Mouse (Mus musculus) embryonic fibroblast, embryonic 13.5 days (primary cell): Measurements from ENCODE around the gene Olfr788. TPM values are rescaled to one million over a fixed set of nuclear protein-coding genes. Genes with fewer than 3 reads are reported as not detected.

Source experiments
- H3K27ac ChIP-seq: 2 replicates; pipeline ENCODE4 v1.5.1; 2012; ENCODE audit warnings: low read length, control low read depth, inconsistent platforms; ENCODE audit not compliant: insufficient read depth
- H3K4me1 ChIP-seq: 2 replicates; pipeline ENCODE4 v1.6.1; 2011; ENCODE audit warnings: low read length; ENCODE audit not compliant: control insufficient read depth, insufficient read depth
- H3K4me3 ChIP-seq: 2 replicates; pipeline ENCODE4 v1.5.1; 2011; ENCODE audit warnings: mild to moderate bottlenecking, control low read depth, low read length; ENCODE audit not compliant: insufficient read depth
- CTCF ChIP-seq: IDR thresholded peaks from 2 replicates; pipeline ENCODE4 v1.5.1; 2011; ENCODE audit warnings: mild to moderate bottlenecking, control low read depth, low read length, moderate library complexity, borderline replicate concordance; ENCODE audit not compliant: insufficient read depth
- POLR2A ChIP-seq: IDR thresholded peaks from 2 replicates; pipeline ENCODE4 v1.6.1; 2011; ENCODE audit warnings: low read depth, mild to moderate bottlenecking, control low read depth, low read length, moderate library complexity
- polyA plus RNA-seq: library from polyadenylated mRNA; stranded (reverse); fragments of >200 nt; gene quantifications from 2 replicates; pipeline ENCODE4 v1.2.4, GENCODE M21; 2011; ENCODE audit warnings: low read depth; ENCODE audit not compliant: missing spikeins, insufficient read length

The Olfr788 gene
- polyA plus RNA-seq = not detected in 2 replicates

DNA sequence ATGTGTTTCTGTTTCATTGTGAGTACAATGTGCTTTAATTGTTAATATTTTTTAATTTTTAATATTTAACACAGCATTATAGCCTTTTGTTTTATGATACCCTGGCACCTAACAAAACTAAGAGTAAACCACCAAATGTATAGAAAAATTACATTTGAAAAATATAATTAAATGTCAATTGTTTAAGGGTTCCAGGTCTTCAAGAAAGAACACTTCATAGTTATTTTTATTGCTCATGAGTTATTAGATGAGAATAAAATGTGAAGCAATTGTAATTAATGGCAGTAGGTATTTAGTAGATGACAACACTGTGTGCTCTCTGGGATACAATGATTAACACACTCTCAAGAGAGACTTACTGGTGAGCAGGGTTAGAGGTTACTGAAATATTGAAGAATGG, at the start of gene Olfr788:
TSS of gene Olfr788 (plus strand) at position 301 of the 400 bp plus-strand sequence.
- no peak within 1 kb of the TSS for H3K27ac ChIP-seq
- no peak within 1 kb of the TSS for H3K4me3 ChIP-seq
- TF ChIP-seq CTCF (no peak), POLR2A (no peak)

DNA sequence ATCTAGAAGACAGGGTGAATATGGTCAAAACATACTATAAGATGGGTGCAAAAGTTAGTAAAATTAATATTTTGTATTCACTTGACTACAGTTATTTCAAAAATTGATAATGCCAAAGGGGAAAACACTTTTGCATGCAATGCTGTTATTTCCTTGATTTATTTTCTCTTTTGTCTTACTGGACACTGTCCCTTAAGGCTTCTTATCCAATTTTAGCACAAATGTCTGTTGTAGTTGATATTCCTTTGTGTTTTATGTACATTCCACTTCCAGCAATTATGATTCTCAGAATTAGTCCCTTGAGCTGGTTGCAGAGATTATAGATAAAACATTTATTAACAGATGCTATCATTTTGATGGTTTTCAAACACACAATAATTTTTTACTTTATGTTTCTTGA, 43.8 kb upstream of the Olfr788 start, which contains the start of gene Olfr786:
TSS of gene Olfr786 (plus strand) at position 301 of the 400 bp plus-strand sequence.
- Histone ChIP-seq H3K4me3 (no peak within 1 kb of the TSS), H3K4me1 (no peaks in the 10 kb centered on the region), H3K27ac (no peak within 1 kb of the TSS)
- TF ChIP-seq POLR2A (no peak), CTCF (no peak)

More for the DNA sequence above, at the start of gene Olfr788:
- H3K4me1 ChIP-seq = no peaks in the 10 kb centered on the region

DNA sequence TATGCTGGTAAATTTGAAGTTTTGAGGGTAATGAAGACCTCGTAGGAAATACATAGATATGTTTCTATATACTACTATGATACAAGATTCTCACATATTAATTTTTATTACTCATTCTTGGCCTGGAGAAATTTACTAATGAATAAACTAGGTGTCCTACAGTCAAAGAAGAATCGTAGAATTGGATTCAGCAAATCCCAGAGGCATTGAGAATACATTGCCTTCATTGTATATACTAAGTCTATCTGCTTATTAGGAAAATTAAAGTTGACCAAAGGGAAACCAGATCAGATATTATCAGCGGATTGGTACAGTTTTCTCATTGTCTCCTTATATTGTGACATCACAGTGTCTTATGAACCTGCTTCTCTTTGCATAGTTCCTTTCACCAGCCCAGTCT, 9.2 kb upstream of the Olfr788 start, which contains the start of gene Olfr787:
TSS of gene Olfr787 (plus strand) at position 301 of the 400 bp plus-strand sequence.
- TF ChIP-seq POLR2A (no peak), CTCF (no peak)

DNA sequence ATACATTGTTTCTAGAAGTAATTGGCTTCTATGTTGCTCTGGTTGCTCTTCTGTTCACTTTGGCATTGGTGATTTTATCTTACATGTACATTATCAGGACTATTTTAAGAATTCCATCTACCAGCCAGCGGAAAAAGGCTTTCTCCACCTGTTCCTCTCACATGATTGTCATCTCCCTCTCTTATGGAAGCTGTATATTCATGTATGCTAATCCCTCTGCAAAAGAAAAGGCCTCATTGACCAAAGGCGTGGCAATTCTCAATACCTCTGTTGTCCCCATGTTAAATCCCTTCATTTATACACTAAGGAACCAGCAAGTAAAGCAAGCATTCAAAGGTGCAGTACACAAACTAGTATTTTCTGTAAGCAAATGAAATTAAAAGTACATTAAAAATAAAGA, 2.5 kb downstream of the Olfr788 start:
- Histone ChIP-seq H3K4me1 (no peaks in the 10 kb centered on the region), H3K27ac (no peak overlapping the region), H3K4me3 (no peak overlapping the region)
- TF ChIP-seq POLR2A = no peak
- no peak for TF ChIP-seq CTCF

More for the DNA sequence above, 9.2 kb upstream of the Olfr788 start, which contains the start of gene Olfr787:
- no peak within 1 kb of the TSS for H3K27ac ChIP-seq
- no peaks in the 10 kb centered on the region for H3K4me1 ChIP-seq
- no peak within 1 kb of the TSS for H3K4me3 ChIP-seq

DNA sequence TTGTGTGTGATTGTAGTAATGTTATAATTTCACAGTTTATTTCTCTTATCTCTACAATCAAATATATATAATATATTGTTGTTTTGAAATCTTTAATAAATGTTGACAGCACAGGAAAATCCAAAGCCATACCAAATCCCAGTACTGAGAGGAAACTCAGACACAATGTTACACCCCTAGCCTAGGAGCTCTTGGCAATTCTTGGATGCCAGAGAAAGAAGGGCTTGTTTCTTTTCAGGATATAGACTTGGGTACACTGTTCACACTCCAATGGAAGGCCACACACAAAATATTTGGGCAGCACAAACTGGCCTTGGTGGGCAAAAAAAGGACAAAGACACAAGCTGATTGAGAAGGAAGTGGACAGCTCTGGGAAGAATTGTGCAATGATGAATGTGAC, 2.9 kb downstream of the Olfr788 start:
- no peak for TF ChIP-seq POLR2A
- TF ChIP-seq CTCF = no peak
- Histone ChIP-seq H3K27ac (no peak overlapping the region), H3K4me3 (no peak overlapping the region), H3K4me1 (no peaks in the 10 kb centered on the region)

DNA sequence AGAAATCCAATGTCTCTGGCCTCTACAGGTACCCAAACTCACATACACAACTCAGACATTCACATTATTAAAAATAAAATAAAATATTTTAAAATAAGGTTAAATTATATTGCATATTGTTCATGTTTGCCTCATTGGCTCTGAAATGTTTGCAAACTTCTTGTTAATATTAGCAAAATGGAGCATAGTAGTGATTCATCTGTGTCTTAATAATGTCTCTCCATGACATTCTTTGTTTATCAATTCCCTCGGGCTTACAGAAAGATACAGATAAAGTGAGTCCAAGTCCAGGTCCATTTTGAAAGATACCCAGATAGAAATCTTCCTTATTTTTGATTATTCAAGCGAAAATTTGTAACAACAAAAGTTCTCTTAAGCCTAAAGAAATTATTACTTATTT, 13.7 kb downstream of the Olfr788 start, which contains the start of gene Olfr789:
TSS of gene Olfr789 (plus strand) at position 301 of the 400 bp plus-strand sequence.
- H3K4me3 ChIP-seq = no peak within 1 kb of the TSS
- no peak within 1 kb of the TSS for H3K27ac ChIP-seq
- H3K4me1 ChIP-seq = no peaks in the 10 kb centered on the region
- TF ChIP-seq POLR2A (no peak), CTCF (no peak)

DNA sequence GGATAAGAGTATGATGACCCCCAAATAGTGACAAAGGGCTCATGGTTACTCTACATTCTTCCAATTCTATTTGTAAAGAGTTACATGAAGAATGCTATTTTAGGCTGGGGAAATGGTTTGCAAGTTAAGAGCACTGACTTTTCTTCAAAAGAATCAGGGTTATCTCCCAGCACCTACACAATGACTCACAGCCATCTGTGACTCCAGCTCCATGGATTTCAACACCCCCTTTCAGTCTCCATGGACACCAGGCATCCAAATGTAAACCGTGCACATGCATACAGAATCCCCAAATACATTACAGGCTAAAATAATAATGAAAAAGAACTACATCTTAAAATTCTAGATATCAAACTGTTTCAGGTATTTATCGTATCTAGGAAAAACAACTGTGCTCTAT, 19.3 kb downstream of the Olfr788 start:
- Histone ChIP-seq H3K4me1 (no peaks in the 10 kb centered on the region), H3K4me3 (no peak overlapping the region), H3K27ac (no peak overlapping the region)
- TF ChIP-seq CTCF (no peak), POLR2A (no peak)

DNA sequence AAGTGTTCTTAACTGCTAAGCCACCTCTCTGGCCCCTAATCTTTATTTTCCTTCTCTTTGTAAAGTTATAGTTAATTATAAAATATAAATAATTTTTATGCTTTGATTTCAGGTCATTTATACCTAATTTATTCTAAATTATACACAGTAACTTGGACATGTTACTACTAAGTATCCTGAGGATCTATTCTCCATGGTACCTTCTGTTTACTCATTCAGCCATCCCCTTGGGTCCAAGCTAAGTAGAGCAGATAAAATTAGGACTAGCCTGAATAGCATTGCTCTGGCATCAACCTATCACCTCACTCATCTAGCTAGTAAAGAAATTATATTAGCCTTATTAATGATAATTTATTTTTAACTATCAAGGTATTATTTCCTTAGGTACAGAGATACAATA, 27.4 kb downstream of the Olfr788 start, which contains the start of gene Olfr790:
TSS of gene Olfr790 (plus strand) at position 301 of the 400 bp plus-strand sequence.
- TF ChIP-seq CTCF (no peak), POLR2A (no peak)
- no peak within 1 kb of the TSS for H3K27ac ChIP-seq
- no peak within 1 kb of the TSS for H3K4me3 ChIP-seq
- H3K4me1 ChIP-seq = no peaks in the 10 kb centered on the region

DNA sequence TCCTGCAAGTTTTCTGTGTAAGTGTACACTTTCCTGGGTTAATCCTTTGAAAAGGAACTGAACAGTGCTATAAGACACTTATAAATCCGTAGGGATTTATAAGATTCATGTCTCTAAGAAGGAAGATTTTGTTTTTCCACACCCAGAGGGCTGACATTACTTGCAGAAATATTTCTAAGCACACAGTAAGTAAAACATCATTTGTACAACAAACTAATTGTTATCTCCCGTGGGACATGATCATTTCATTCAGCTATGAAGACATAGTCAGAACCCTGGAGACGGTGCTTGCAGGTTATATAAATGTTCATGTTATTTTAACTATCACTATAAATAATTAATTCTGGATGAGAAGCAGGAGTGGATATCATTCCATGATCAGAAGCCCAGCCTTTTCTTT, 50.7 kb downstream of the Olfr788 start, which contains the start of gene Olfr791:
TSS of gene Olfr791 (plus strand) at position 301 of the 400 bp plus-strand sequence.
- no peak within 1 kb of the TSS for H3K27ac ChIP-seq
- TF ChIP-seq CTCF (no peak), POLR2A (no peak)
- no peak within 1 kb of the TSS for H3K4me3 ChIP-seq
- no peaks in the 10 kb centered on the region for H3K4me1 ChIP-seq

Other genes with a start within 250 kb of the Olfr788 start
- gene Olfr774, start 234.8 kb upstream of the Olfr788 start, polyA plus RNA-seq = not detected in 2 replicates
- not detected in 2 replicates for gene Olfr775, start 222.6 kb upstream of the Olfr788 start, polyA plus RNA-seq
- not detected in 2 replicates for gene Olfr776, start 211.9 kb upstream of the Olfr788 start, polyA plus RNA-seq
- gene Olfr777, start 199.5 kb upstream of the Olfr788 start, polyA plus RNA-seq = not detected in 2 replicates
- gene Olfr780, start 152.9 kb upstream of the Olfr788 start, polyA plus RNA-seq = not detected in 2 replicates
- gene Olfr781, start 142.1 kb upstream of the Olfr788 start, polyA plus RNA-seq = not detected in 2 replicates
- gene Olfr782, start 122.1 kb upstream of the Olfr788 start, polyA plus RNA-seq = not detected in 2 replicates
- not detected in 2 replicates for gene Olfr784, start 86.9 kb upstream of the Olfr788 start, polyA plus RNA-seq
- gene Olfr785, start 65.6 kb upstream of the Olfr788 start, polyA plus RNA-seq = not detected in 2 replicates
- not detected in 2 replicates for gene Olfr786, start 43.7 kb upstream of the Olfr788 start, polyA plus RNA-seq
- not detected in 2 replicates for gene Olfr787, start 9.1 kb upstream of the Olfr788 start, polyA plus RNA-seq
- not detected in 2 replicates for gene Olfr789, start 13.8 kb downstream of the Olfr788 start, polyA plus RNA-seq
- gene Olfr790, start 27.5 kb downstream of the Olfr788 start, polyA plus RNA-seq = not detected in 2 replicates
- not detected in 2 replicates for gene Olfr791, start 50.8 kb downstream of the Olfr788 start, polyA plus RNA-seq
- gene Olfr792, start 68.2 kb downstream of the Olfr788 start, polyA plus RNA-seq = not detected in 2 replicates
- not detected in 2 replicates for gene Olfr794, start 96.7 kb downstream of the Olfr788 start, polyA plus RNA-seq
- not detected in 2 replicates for gene Olfr796, start 141.6 kb downstream of the Olfr788 start, polyA plus RNA-seq
- gene Olfr798, start 156.9 kb downstream of the Olfr788 start, polyA plus RNA-seq = not detected in 2 replicates
- not detected in 2 replicates for gene Olfr799, start 166.5 kb downstream of the Olfr788 start, polyA plus RNA-seq
- gene Olfr800, start 186.7 kb downstream of the Olfr788 start, polyA plus RNA-seq = not detected in 2 replicates
- gene Olfr801, start 202.9 kb downstream of the Olfr788 start, polyA plus RNA-seq = not detected in 2 replicates
- not detected in 2 replicates for gene Olfr802, start 217.2 kb downstream of the Olfr788 start, polyA plus RNA-seq
- gene Olfr803, start 223.3 kb downstream of the Olfr788 start, polyA plus RNA-seq = not detected in 2 replicates
- not detected in 2 replicates for gene Olfr804, start 232.2 kb downstream of the Olfr788 start, polyA plus RNA-seq